Mouse (Mus musculus): ENCODE data around the gene Fto.

- no peak for TF ChIP-seq CTCF (IDR thresholded peaks at IDR 0.05; ENCODE audit: extremely low read depth, insufficient read depth, insufficient read length, insufficient replicate concordance)
- no peak for TF ChIP-seq POLR2A (IDR thresholded peaks at IDR 0.05; ENCODE audit: low read depth, low read length)
Measured at GRCm38 (mm10) chr8:91538892-91539291, 225.6 kb downstream of the Fto start.
